Mouse (Mus musculus): Measurements from ENCODE around the gene Opn3.

Opn3 gene

GRCm38 (mm10) chr1:175692246-175692996, at the start of gene Opn3, which contains the start of gene Chml:
Opn3 (minus strand) TSS chr1:175692776.
Chml (minus strand) TSS chr1:175692901.
- DNase-seq: peak; percentile 100

- no peak for DNase-seq
These were observed 33.2 kb upstream of the Opn3 start for GRCm38 (mm10) chr1:175725771-175726170.

GRCm38 (mm10) chr1:175716832-175717231, 24.3 kb upstream of the Opn3 start:
- no peak for DNase-seq

DNA sequence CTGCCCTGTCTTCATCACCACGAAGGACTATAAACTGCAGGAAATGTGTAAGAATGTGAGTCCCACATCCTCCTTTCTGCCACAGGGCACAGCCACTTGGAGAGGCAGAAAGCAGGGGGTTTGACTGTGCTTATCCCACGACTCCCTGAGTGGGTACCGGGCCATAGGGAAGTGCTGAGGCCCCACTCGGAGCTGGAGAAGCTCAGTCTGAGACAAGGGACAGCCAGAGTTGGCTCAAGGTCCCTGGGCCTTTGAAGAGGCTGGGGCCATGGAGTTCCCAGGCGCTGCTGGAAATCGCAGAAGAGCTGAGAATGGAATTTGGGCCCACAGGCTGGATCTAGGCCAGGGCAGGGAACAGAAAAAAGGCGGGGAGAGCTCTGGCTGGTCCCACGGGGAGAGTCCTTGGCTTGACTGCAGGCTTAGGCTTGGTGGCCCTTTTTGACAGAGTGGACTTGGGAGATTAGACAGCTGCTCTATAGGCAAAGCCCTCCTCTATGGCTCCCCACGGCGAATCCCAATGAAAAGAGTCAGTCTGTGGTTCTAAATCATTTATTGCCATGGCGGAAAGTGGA, 19.8 kb upstream of the Opn3 start:
- no peak for DNase-seq

DNA sequence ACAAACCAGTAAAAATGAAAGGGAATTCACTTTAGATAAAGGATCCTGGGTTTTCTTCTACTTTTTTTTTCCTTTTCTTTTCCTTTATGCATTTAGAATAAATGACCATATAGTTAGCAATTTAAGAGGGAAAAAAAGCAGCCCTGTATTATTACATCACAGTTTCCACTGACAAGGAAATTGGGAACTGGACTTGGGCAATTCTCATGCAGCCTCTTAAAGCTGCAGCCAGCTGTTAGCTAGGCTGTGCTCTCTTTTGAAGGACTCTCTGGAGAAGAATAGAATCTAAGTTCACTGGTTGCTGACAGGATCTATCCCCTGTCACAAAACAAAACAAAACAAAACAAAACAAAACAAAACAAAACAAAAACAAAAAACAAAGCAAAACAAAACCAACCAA, 15.4 kb upstream of the Opn3 start:
- DNase-seq: no peak

DNA sequence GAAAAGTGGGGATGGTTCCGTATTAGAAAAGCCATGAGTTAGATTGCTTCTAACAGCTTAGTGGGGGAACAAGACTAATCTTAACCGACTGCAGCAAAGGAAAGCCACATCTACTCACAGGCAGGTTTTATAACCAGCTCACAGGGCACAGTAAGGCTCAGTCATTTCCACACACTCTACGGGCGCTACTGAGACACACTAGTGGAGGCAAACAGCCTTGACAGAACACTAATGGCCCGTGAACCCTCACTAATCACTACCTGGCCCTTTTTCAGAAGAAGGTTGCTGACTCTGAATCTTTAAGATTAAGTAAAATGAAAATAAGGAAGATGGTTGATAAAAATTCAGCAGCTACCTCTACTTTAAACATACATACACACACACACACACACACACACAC, 15.0 kb upstream of the Opn3 start:
- no peak for DNase-seq

DNA sequence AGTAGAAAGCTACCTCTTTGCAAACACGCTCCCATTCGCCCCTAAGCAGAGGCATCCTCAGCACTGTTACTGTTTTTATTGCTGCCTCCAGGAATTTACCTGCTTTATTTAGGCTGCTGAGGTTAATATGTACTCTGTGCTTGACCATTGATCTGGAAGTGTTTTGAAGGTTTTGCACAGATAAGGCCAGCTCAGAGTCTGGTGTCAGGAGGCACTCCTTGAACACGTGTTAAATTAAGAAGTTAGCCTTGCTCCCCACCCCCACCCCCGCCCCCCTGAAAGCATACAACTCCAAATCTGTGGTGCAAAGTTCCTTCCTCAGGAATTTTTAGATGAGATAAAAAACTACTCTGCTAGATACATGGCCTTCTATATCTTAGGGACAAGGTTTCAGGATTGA, 8.6 kb upstream of the Opn3 start:
- DNase-seq: no peak

- no peak for DNase-seq
These were observed 7.2 kb upstream of the Opn3 start for GRCm38 (mm10) chr1:175699796-175700195.

- DNase-seq: no peak
These were observed 6.8 kb upstream of the Opn3 start for GRCm38 (mm10) chr1:175699375-175699774.

GRCm38 (mm10) chr1:175698293-175698692, 5.7 kb upstream of the Opn3 start, which contains the start of gene Wdr64:
Wdr64 (plus strand) TSS chr1:175698593.
- no peak for DNase-seq

GRCm38 (mm10) chr1:175693429-175693960, 919 bp upstream of the Opn3 start:
- DNase-seq: peak; percentile 38

GRCm38 (mm10) chr1:175692997-175693361, 403 bp upstream of the Opn3 start:
- no peak for DNase-seq

DNA sequence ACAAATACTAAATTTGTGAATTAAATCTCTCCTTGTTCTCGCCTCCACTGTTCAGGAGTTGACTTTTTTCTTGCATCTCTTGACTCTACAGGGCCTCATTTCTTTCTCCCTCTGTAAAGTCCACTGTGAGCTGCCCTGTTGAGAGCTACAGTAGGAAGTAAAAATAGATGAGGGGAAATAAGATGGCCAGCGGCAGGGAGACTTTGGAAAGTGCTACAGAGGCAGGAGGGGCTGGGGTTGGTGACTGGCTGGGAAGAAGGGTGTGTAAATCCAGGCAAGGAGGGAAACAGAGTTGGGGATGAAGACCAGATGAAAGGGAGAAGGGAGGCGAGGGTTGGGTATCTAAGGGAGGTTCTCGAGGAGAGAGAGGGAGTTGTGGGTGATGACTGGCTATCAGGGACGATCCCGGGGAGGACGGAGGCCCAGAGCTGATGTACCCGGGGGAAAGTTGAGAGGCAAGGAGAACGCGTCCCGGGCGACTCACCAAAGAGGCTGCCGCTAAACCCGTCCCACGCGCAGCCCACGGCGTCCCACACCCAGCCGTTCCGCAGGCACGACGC, 810 bp downstream of the Opn3 start:
- peak; percentile 14 for DNase-seq

GRCm38 (mm10) chr1:175680995-175681394, 11.6 kb downstream of the Opn3 start:
- DNase-seq: no peak

- no peak for DNase-seq
These were observed 15.1 kb downstream of the Opn3 start for GRCm38 (mm10) chr1:175677459-175677858.

- no peak for DNase-seq
These were observed 17.5 kb downstream of the Opn3 start for GRCm38 (mm10) chr1:175675116-175675515.

DNA sequence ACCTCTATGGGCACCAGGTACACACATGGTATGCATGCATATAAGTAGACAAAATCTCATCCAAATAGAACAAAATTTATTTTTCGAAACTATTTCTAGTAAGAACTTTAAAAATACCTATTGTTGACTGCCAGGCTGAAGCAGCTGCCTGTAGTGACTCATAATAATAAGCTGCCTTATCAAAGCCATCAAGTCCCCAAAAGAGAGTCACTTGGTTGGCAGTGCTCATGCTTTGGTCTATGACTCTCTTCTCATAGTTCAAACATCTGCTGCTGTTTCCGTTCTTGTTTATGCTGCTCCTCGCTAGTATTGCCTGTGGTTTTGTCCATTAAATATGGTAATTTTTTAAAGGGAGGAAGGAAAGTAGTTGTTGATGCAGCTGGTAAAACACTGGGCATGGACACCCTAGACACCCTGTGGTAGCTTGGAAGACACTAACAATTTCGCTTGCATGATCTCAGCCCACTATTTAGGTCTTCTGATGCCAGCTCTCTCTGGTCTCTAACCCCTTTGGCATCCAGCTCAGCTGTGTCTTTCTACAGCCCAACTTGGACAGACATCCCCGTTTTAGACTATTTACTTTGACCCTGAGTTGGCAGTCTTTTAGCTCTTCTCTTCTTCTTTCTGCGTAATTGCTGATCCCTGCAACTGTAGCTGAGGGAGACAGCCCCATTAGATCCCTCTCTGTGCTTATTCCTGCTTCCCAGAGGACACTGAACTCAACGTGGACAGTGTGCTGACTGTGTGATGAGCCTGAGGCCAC, 18.8 kb downstream of the Opn3 start:
- DNase-seq: no peak

- no peak for DNase-seq
These were observed 20.9 kb downstream of the Opn3 start for GRCm38 (mm10) chr1:175671626-175672025.

DNA sequence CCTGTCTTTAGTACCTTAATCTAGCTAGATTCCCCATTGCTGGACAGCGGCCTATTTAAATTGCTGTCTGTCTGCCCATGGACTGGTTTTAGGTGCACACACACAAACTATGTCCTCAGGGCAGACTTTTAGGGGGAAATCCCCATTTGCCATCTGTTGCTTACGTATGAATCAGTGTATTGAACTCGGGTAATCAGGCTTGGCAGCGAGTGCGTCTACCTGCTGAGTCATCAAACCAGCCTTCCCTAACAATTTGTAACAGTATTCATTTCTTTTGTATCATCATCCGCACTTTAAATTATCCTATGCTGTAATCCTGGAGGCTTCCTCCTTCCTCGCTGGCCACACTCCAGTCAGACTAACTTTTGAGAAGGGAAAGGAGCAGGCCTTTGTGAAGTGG, 22.5 kb downstream of the Opn3 start:
- DNase-seq: no peak

GRCm38 (mm10) chr1:175669456-175669855, 23.1 kb downstream of the Opn3 start:
- DNase-seq: no peak

- DNase-seq: peak; percentile 49
These were observed 23.7 kb downstream of the Opn3 start for GRCm38 (mm10) chr1:175668666-175669405.

GRCm38 (mm10) chr1:175659900-175660299, 32.7 kb downstream of the Opn3 start:
- DNase-seq: no peak

GRCm38 (mm10) chr1:175648615-175649014, 44.0 kb downstream of the Opn3 start:
- no peak for DNase-seq

Data from kidney, adult 9 months (tissue).